Mouse (Mus musculus) neural tube, embryonic 14.5 days (tissue): ENCODE results near the gene Atp2b1. TPM values are rescaled to one million over a fixed set of nuclear protein-coding genes. Genes with fewer than 3 reads are reported as not detected.

Experiments used
- ATAC-seq: fragments of 200-750 bp; cut with Nextera tagmentation; 2 replicates; pipeline ENCODE4 v1.8.0; 2017; ENCODE audit warnings: low read depth, mild to moderate bottlenecking, moderate TSS enrichment, moderate library complexity
- H3K27ac ChIP-seq: fragments of 300-500 bp; sonication (generic); 2 replicates; pipeline ENCODE4 v1.5.1; 2014; ENCODE audit warnings: low read depth, mild to moderate bottlenecking, control low read depth, low read length, moderate library complexity, mixed read lengths
- H3K27me3 ChIP-seq: fragments of 300-500 bp; sonication (generic); 2 replicates; pipeline ENCODE4 v1.6.1; 2014; ENCODE audit warnings: low read length; ENCODE audit not compliant: control insufficient read depth, insufficient read depth
- H3K36me3 ChIP-seq: fragments of 300-500 bp; sonication (generic); 2 replicates; pipeline ENCODE4 v1.6.1; 2014; ENCODE audit warnings: low read length, mixed read lengths; ENCODE audit not compliant: control insufficient read depth, insufficient read depth
- H3K4me1 ChIP-seq: fragments of 300-500 bp; sonication (generic); 2 replicates; pipeline ENCODE4 v1.6.1; 2014; ENCODE audit warnings: low read length; ENCODE audit not compliant: control insufficient read depth, insufficient read depth
- H3K4me2 ChIP-seq: fragments of 300-500 bp; sonication (generic); 2 replicates; pipeline ENCODE4 v1.6.1; 2014; ENCODE audit warnings: mild to moderate bottlenecking, low read depth, low read length, control low read depth
- H3K4me3 ChIP-seq: fragments of 300-500 bp; sonication (generic); 2 replicates; pipeline ENCODE4 v1.5.1; 2014; ENCODE audit warnings: low read depth, low read length, control low read depth, mixed read lengths
- H3K9ac ChIP-seq: fragments of 300-500 bp; sonication (generic); replicated peaks from 2 replicates; pipeline ENCODE4 v1.6.1; 2014; ENCODE audit warnings: low read depth, mild to moderate bottlenecking, control low read depth, low read length, mixed read lengths
- H3K9me3 ChIP-seq: fragments of 300-500 bp; sonication (generic); 2 replicates; pipeline ENCODE4 v1.6.1; 2016; ENCODE audit warnings: low read length; ENCODE audit not compliant: control insufficient read depth
- WGBS: fragments of 180-500 bp; shearing (Covaris S2); extraction: QIAGEN DNeasy Blood & Tissue Kit; methylation state at CpG from one replicate; pipeline ENCODE4 v1.1.7; 2014; 5-methylcytosine and 5-hydroxymethylcytosine counted together
- polyA plus RNA-seq: library from polyadenylated mRNA; unstranded; fragments of >200 nt; fragmentation: Nextera tagmentation; extraction: Ambion mirVana; gene quantifications from 2 replicates; pipeline ENCODE4 v1.2.1, GENCODE M21; 2014

The Atp2b1 gene
- 359 and 412 TPM in 2 replicates for polyA plus RNA-seq

- Histone ChIP-seq H3K4me1 (peaks cover 8% of the 10 kb centered on the region; the same call in 1 of the 2 replicates), H3K4me2 (peak within 1 kb of the TSS; percentile 73), H3K27ac (peak within 1 kb of the TSS; percentile 100), H3K27me3 (no peaks in the 10 kb centered on the region), H3K9ac (peak within 1 kb of the TSS; percentile 98), H3K36me3 (no peaks in the 10 kb centered on the region), H3K9me3 (no peaks in the 10 kb centered on the region), H3K4me3 (peak within 1 kb of the TSS; percentile 96)
- ATAC-seq = peak; percentile 94
- WGBS = under 1% methylated on average over 58 of the region's 120 CpGs
Measured at GRCm38 (mm10) chr10:98913961-98914809, at the start of gene Atp2b1. TSS of gene Atp2b1 (plus strand) at chr10:98914406.

- Histone ChIP-seq H3K4me2 (no peak overlapping the region), H3K27ac (no peak overlapping the region), H3K9me3 (no peaks in the 10 kb centered on the region), H3K4me3 (no peak overlapping the region), H3K36me3 (no peaks in the 10 kb centered on the region), H3K27me3 (no peaks in the 10 kb centered on the region), H3K9ac (no peak overlapping the region), H3K4me1 (no peaks in the 10 kb centered on the region)
- WGBS = 87% methylated on average over 3 of the region's 3 CpGs
- no peak for ATAC-seq
Measured at GRCm38 (mm10) chr10:98864851-98865250, 49.4 kb upstream of the Atp2b1 start.

GRCm38 (mm10) chr10:98866836-98867370, 47.3 kb upstream of the Atp2b1 start:
- Histone ChIP-seq H3K4me2 (no peak overlapping the region), H3K4me3 (no peak overlapping the region), H3K9ac (no peak overlapping the region), H3K27me3 (no peaks in the 10 kb centered on the region), H3K4me1 (no peaks in the 10 kb centered on the region), H3K36me3 (no peaks in the 10 kb centered on the region), H3K9me3 (no peaks in the 10 kb centered on the region), H3K27ac (no peak overlapping the region)
- no peak for ATAC-seq
- 97% methylated on average over 5 of the region's 5 CpGs for WGBS

- H3K4me2 ChIP-seq = no peak overlapping the region
- H3K4me3 ChIP-seq = no peak overlapping the region
- no peaks in the 10 kb centered on the region for H3K36me3 ChIP-seq
- ATAC-seq = no peak
- 86% methylated on average over 4 of the region's 4 CpGs for WGBS
- H3K9me3 ChIP-seq = no peaks in the 10 kb centered on the region
- no peak overlapping the region for H3K27ac ChIP-seq
- H3K4me1 ChIP-seq = no peaks in the 10 kb centered on the region
- H3K27me3 ChIP-seq = no peaks in the 10 kb centered on the region
- H3K9ac ChIP-seq = no peak overlapping the region
Measured at GRCm38 (mm10) chr10:98868351-98868908, 45.8 kb upstream of the Atp2b1 start.

- H3K27ac ChIP-seq = no peak overlapping the region
- no peaks in the 10 kb centered on the region for H3K27me3 ChIP-seq
Measured at GRCm38 (mm10) chr10:98877855-98878254, 36.4 kb upstream of the Atp2b1 start.

GRCm38 (mm10) chr10:98878636-98879035, 35.6 kb upstream of the Atp2b1 start:
- no peaks in the 10 kb centered on the region for H3K27me3 ChIP-seq
- H3K36me3 ChIP-seq = no peaks in the 10 kb centered on the region
- H3K27ac ChIP-seq = no peak overlapping the region
- H3K9ac ChIP-seq = no peak overlapping the region
- H3K4me2 ChIP-seq = no peak overlapping the region
- 68% methylated on average over 2 of the region's 2 CpGs for WGBS
- no peak overlapping the region for H3K4me3 ChIP-seq
- no peaks in the 10 kb centered on the region for H3K4me1 ChIP-seq
- no peaks in the 10 kb centered on the region for H3K9me3 ChIP-seq
- no peak for ATAC-seq

More at GRCm38 (mm10) chr10:98877855-98878254, 36.4 kb upstream of the Atp2b1 start:
- ATAC-seq = no peak
- no peaks in the 10 kb centered on the region for H3K9me3 ChIP-seq
- 66% methylated on average over 3 of the region's 3 CpGs for WGBS
- H3K4me1 ChIP-seq = no peaks in the 10 kb centered on the region
- no peak overlapping the region for H3K4me3 ChIP-seq
- no peaks in the 10 kb centered on the region for H3K36me3 ChIP-seq
- H3K9ac ChIP-seq = no peak overlapping the region
- H3K4me2 ChIP-seq = no peak overlapping the region

- 91% methylated on average over 8 of the region's 8 CpGs for WGBS
- Histone ChIP-seq H3K4me3 (no peak overlapping the region), H3K27ac (no peak overlapping the region), H3K9ac (no peak overlapping the region), H3K9me3 (no peaks in the 10 kb centered on the region), H3K4me1 (no peaks in the 10 kb centered on the region), H3K36me3 (no peaks in the 10 kb centered on the region), H3K4me2 (no peak overlapping the region), H3K27me3 (no peaks in the 10 kb centered on the region)
- ATAC-seq = no peak
Measured at GRCm38 (mm10) chr10:98880057-98880456, 34.1 kb upstream of the Atp2b1 start.

- Histone ChIP-seq H3K27me3 (no peaks in the 10 kb centered on the region), H3K4me2 (no peak overlapping the region), H3K27ac (no peak overlapping the region), H3K9ac (no peak overlapping the region), H3K4me3 (no peak overlapping the region), H3K4me1 (no peaks in the 10 kb centered on the region), H3K9me3 (no peaks in the 10 kb centered on the region), H3K36me3 (no peaks in the 10 kb centered on the region)
- 77% methylated on average over 2 of the region's 2 CpGs for WGBS
- ATAC-seq = no peak
Measured at GRCm38 (mm10) chr10:98880711-98881110, 33.5 kb upstream of the Atp2b1 start.

GRCm38 (mm10) chr10:98881492-98881891, 32.7 kb upstream of the Atp2b1 start:
- WGBS = 87% methylated on average over 6 of the region's 6 CpGs
- no peak overlapping the region for H3K27ac ChIP-seq
- no peak overlapping the region for H3K9ac ChIP-seq
- ATAC-seq = no peak
- no peak overlapping the region for H3K4me2 ChIP-seq
- H3K27me3 ChIP-seq = no peaks in the 10 kb centered on the region
- H3K9me3 ChIP-seq = no peaks in the 10 kb centered on the region
- H3K4me1 ChIP-seq = no peaks in the 10 kb centered on the region
- no peak overlapping the region for H3K4me3 ChIP-seq
- no peaks in the 10 kb centered on the region for H3K36me3 ChIP-seq
